Mouse (Mus musculus) gastrocnemius, adult 8-10 months (tissue): ENCODE measurements at regions not wholly inside any gene's neighbourhood (a gene's known extent, or its start where the extent isn't known, plus 50 kb on each side); places are given as distances from the start of the nearest gene placed in this dataset.

ENCODE experiments used
- DNase-seq, 2 experiments: peaks; one replicate each; pipeline ENCODE4 v3.0.0; 2022; ENCODE audit warnings: low spot score in 2 of 2

GRCm38 (mm10) chr2:139114523-139114922 lies 379.2 kb upstream of the Sptlc3 start:
- no peak for DNase-seq

GRCm38 (mm10) chr2:139120905-139121304 lies 372.8 kb upstream of the Sptlc3 start:
- DNase-seq: no peak

- DNase-seq: no peak
These were observed 361.6 kb upstream of the Sptlc3 start for GRCm38 (mm10) chr2:139132121-139132520.

- DNase-seq: no peak
These were observed 346.7 kb upstream of the Sptlc3 start for GRCm38 (mm10) chr2:139147004-139147403.

- no peak for DNase-seq
These were observed 314.1 kb upstream of the Sptlc3 start for GRCm38 (mm10) chr2:139179641-139180040.

- no peak for DNase-seq
These were observed 295.4 kb upstream of the Sptlc3 start for GRCm38 (mm10) chr2:139198281-139198680.

- no peak for DNase-seq
These were observed 286.1 kb upstream of the Sptlc3 start for GRCm38 (mm10) chr2:139207649-139208048.

GRCm38 (mm10) chr2:139220757-139221400 lies 272.8 kb upstream of the Sptlc3 start:
- DNase-seq: no peak

GRCm38 (mm10) chr2:139230453-139230852 lies 263.3 kb upstream of the Sptlc3 start:
- DNase-seq: no peak

GRCm38 (mm10) chr2:139250138-139250537 lies 243.6 kb upstream of the Sptlc3 start:
- DNase-seq: no peak

GRCm38 (mm10) chr2:139267119-139267518 lies 226.6 kb upstream of the Sptlc3 start:
- DNase-seq: no peak

GRCm38 (mm10) chr2:139276581-139276980 lies 217.1 kb upstream of the Sptlc3 start:
- no peak for DNase-seq

- no peak for DNase-seq
These were observed 216.1 kb upstream of the Sptlc3 start for GRCm38 (mm10) chr2:139277571-139277970.

- no peak for DNase-seq
These were observed 212.7 kb upstream of the Sptlc3 start for GRCm38 (mm10) chr2:139281056-139281455.

- no peak for DNase-seq
These were observed 209.4 kb upstream of the Sptlc3 start for GRCm38 (mm10) chr2:139284315-139284714.

GRCm38 (mm10) chr2:139286446-139286845 lies 207.3 kb upstream of the Sptlc3 start:
- no peak for DNase-seq

- DNase-seq: no peak
These were observed 195.1 kb upstream of the Sptlc3 start for GRCm38 (mm10) chr2:139298541-139299152.

- DNase-seq: no peak
These were observed 182.3 kb upstream of the Sptlc3 start for GRCm38 (mm10) chr2:139311401-139311812.

GRCm38 (mm10) chr2:139312053-139312452 lies 181.7 kb upstream of the Sptlc3 start:
- DNase-seq: no peak

GRCm38 (mm10) chr2:139322509-139322908 lies 171.2 kb upstream of the Sptlc3 start:
- DNase-seq: no peak

- no peak for DNase-seq
These were observed 168.2 kb upstream of the Sptlc3 start for GRCm38 (mm10) chr2:139325501-139325900.

GRCm38 (mm10) chr2:139334681-139335080 lies 159.0 kb upstream of the Sptlc3 start:
- no peak for DNase-seq

GRCm38 (mm10) chr2:139338240-139338639 lies 155.5 kb upstream of the Sptlc3 start:
- no peak for DNase-seq
